Mouse (Mus musculus) spleen, adult 2 months (tissue): ENCODE measurements around the gene Slc7a5. TPM values are rescaled to one million over a fixed set of nuclear protein-coding genes. Genes with fewer than 3 reads are reported as not detected.
A peak's percentile ranks its signal among the peaks of the same experiment; 100 is the strongest.

Source experiments
- DNase-seq, 2 experiments: peaks; one replicate each; pipeline versions ENCODE4 v3.0.0 to v3.0.0-alpha.2; 2012 to 2021; ENCODE audit warnings: low spot score in 2 of 2, low read depth in 1 of 2
- H3K27ac ChIP-seq: fragments of 200-500 bp; 2 replicates; pipeline ENCODE4 v1.5.1; 2012; ENCODE audit warnings: low read length, inconsistent platforms; ENCODE audit not compliant: insufficient read depth
- H3K27me3 ChIP-seq: fragments of 200-500 bp; 2 replicates; pipeline ENCODE4 v1.6.1; 2012; ENCODE audit warnings: mild to moderate bottlenecking, moderate library complexity, low read length, inconsistent platforms; ENCODE audit not compliant: control insufficient read depth, insufficient read depth
- H3K36me3 ChIP-seq: fragments of 200-500 bp; 2 replicates; pipeline ENCODE4 v1.6.1; 2012; ENCODE audit warnings: mild to moderate bottlenecking, low read length, inconsistent platforms; ENCODE audit not compliant: control insufficient read depth, insufficient read depth
- H3K4me1 ChIP-seq: fragments of 200-500 bp; 2 replicates; pipeline ENCODE4 v1.6.1; 2011; ENCODE audit warnings: inconsistent platforms; ENCODE audit not compliant: control insufficient read depth, insufficient read depth, insufficient read length
- H3K4me3 ChIP-seq: fragments of 200-500 bp; 2 replicates; pipeline ENCODE4 v1.5.1; 2011; ENCODE audit warnings: mild to moderate bottlenecking, inconsistent platforms; ENCODE audit not compliant: insufficient read depth, insufficient read length; ENCODE audit errors: extremely low read depth
- CTCF ChIP-seq: fragments of 200-500 bp; IDR thresholded peaks from 2 replicates; pipeline ENCODE4 v1.5.1; 2011; ENCODE audit warnings: mild to moderate bottlenecking, inconsistent platforms; ENCODE audit not compliant: insufficient read depth, insufficient read length, insufficient replicate concordance; ENCODE audit errors: extremely low read depth
- POLR2A ChIP-seq: fragments of 200-500 bp; IDR thresholded peaks from 2 replicates; pipeline ENCODE4 v1.6.1; 2011; ENCODE audit warnings: low read depth, low read length, inconsistent platforms
- WGBS: fragments of 180-500 bp; shearing (Covaris S2); methylation state at CpG from one replicate; pipeline ENCODE4 v1.1.7; 2018; 5-methylcytosine and 5-hydroxymethylcytosine counted together
- polyA plus RNA-seq: library from polyadenylated mRNA; depleted of rRNA; stranded (reverse); fragments of >200 nt; gene quantifications from 2 replicates; pipeline ENCODE4 v1.2.3, GENCODE M21; 2012; rRNA removed

The Slc7a5 gene
- polyA plus RNA-seq, 1 experiment = 45.0 TPM

DNA sequence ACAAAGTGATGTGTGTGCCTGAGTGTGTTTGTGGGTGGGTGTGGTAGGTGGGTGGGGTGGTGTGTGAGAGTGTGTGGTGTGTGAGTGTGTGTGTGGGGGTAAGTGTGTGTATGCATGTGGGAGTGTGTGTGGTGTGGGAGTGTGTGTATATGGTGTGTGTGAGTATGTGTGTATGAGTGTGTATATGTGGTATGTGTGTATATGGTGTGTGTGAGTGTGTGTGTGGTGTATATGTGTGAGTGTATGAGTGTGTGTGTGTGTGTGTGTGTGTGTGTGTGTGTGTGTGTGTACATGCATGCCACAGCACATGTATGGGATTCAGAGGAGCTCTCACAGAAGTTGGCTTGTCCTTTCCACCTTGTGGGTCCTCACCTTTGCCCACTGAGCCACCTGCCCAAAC is 60.7 kb downstream of the Slc7a5 start:
- Histone ChIP-seq H3K27ac (no peak overlapping the region), H3K36me3 (no peaks in the 10 kb centered on the region), H3K27me3 (no peaks in the 10 kb centered on the region), H3K4me3 (no peak overlapping the region), H3K4me1 (0 out of 2 replicates have a peak, but pooled peaks cover 6% of the 10 kb centered on the region)
- no peak for DNase-seq
- TF ChIP-seq CTCF = no peak
- TF ChIP-seq POLR2A = no peak

GRCm38 (mm10) chr8:121844765-121845164 is 62.7 kb downstream of the Slc7a5 start:
- no peak for TF ChIP-seq CTCF
- TF ChIP-seq POLR2A = no peak

GRCm38 (mm10) chr8:121843184-121843733 is 64.2 kb downstream of the Slc7a5 start:
- H3K27ac ChIP-seq = no peak overlapping the region
- DNase-seq = no peak
- no peak overlapping the region for H3K4me3 ChIP-seq
- 79% methylated on average over 3 of the region's 3 CpGs for WGBS
- no peaks in the 10 kb centered on the region for H3K36me3 ChIP-seq
- H3K27me3 ChIP-seq = no peaks in the 10 kb centered on the region
- no peak for TF ChIP-seq CTCF
- no peak for TF ChIP-seq POLR2A
- H3K4me1 ChIP-seq = no peaks in the 10 kb centered on the region

More at GRCm38 (mm10) chr8:121844765-121845164, 62.7 kb downstream of the Slc7a5 start:
- WGBS = 60% methylated on average over 7 of the region's 7 CpGs
- Histone ChIP-seq H3K36me3 (no peaks in the 10 kb centered on the region), H3K27me3 (no peaks in the 10 kb centered on the region), H3K4me3 (no peak overlapping the region), H3K4me1 (no peaks in the 10 kb centered on the region), H3K27ac (no peak overlapping the region)
- DNase-seq = no peak

DNA sequence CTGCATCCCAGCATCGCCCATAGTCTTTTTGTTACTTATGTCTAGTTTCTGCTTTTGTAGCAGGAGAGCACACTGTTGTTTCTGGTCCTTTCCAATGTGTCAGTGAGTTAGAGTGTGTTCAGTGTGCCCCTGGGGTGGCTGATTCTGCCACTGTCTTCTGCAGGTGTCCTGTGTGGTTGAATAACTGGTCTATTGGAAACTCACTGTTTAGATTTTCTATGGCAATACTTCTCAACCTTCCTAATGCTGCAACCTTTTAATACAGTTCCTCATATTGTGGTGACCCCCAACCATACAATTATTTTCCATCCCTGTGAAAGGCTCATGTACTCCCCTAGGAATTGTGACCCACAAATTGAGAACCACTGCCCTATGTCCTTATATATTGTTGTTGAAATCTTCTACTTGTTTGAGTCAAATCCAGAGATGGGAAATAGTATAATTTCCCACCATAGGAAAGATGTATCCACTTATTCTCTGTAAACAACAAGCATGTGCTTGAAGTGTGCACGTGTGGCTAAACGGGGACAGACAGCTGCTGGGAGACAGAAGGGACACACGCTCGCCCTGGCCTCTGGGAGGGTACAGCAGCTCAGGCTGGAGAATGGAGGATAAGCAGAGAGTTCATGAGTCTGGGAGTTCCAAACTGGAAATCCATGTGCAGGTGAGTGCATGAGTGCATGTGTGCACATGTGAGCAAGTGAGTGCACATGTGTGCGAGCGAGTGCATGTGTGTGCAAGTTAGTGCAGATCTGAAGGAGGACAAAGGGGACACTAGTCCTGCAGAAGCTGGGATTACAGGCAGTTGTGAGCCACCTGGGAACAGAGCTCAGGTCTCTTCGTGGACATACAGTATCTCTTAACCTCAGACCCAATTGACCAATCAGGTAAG is 65.2 kb downstream of the Slc7a5 start:
- Histone ChIP-seq H3K4me3 (no peak overlapping the region), H3K27ac (no peak overlapping the region), H3K36me3 (no peaks in the 10 kb centered on the region), H3K27me3 (no peaks in the 10 kb centered on the region), H3K4me1 (no peaks in the 10 kb centered on the region)
- DNase-seq = no peak
- TF ChIP-seq CTCF (no peak), POLR2A (no peak)
- 89% methylated on average over 8 of the region's 8 CpGs for WGBS

GRCm38 (mm10) chr8:121841242-121841641 is 66.3 kb downstream of the Slc7a5 start:
- Histone ChIP-seq H3K4me1 (no peaks in the 10 kb centered on the region), H3K27me3 (no peaks in the 10 kb centered on the region), H3K27ac (no peak overlapping the region), H3K4me3 (no peak overlapping the region), H3K36me3 (no peaks in the 10 kb centered on the region)
- TF ChIP-seq POLR2A = no peak
- TF ChIP-seq CTCF = peak; percentile 42; the same call in 1 of the 2 replicates
- 60% methylated on average over 8 of the region's 8 CpGs for WGBS
- peak in 1 of 2 experiments; percentile 31 for DNase-seq

DNA sequence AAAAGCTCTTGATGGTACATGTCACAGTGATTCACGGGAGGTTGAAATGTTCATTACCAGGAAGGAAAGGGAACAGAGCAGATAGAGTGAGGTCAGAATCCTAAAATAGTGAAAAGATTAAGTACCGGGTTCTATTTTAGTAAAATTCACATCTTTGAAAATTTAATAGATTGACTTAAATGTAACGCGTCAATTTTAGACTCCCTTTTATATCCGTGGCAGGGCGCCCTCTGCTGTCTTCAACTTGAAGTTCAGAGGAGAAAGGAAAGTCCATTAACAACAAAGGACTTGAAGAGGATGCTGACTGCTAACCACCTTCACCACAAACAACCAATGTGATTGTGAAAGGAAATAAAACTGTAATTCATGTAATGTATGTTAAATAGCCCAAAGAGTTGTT is 75.0 kb downstream of the Slc7a5 start:
- H3K4me3 ChIP-seq = no peak overlapping the region
- H3K4me1 ChIP-seq = no peaks in the 10 kb centered on the region; the same call in 1 of the 2 replicates
- DNase-seq = peak; percentile 60 to 70
- no peaks in the 10 kb centered on the region for H3K36me3 ChIP-seq
- WGBS = 5% methylated on average over 6 of the region's 6 CpGs
- no peak overlapping the region for H3K27ac ChIP-seq
- TF ChIP-seq CTCF (peak; percentile 22; the same call in 1 of the 2 replicates), POLR2A (no peak)
- no peaks in the 10 kb centered on the region for H3K27me3 ChIP-seq

GRCm38 (mm10) chr8:121832061-121832460 is 75.4 kb downstream of the Slc7a5 start:
- no peak overlapping the region for H3K4me3 ChIP-seq
- H3K36me3 ChIP-seq = no peaks in the 10 kb centered on the region
- WGBS = 88% methylated on average over 2 of the region's 2 CpGs
- DNase-seq = no peak
- H3K27ac ChIP-seq = no peak overlapping the region
- TF ChIP-seq CTCF = no peak
- no peak for TF ChIP-seq POLR2A
- H3K27me3 ChIP-seq = no peaks in the 10 kb centered on the region
- no peaks in the 10 kb centered on the region; the same call in 1 of the 2 replicates for H3K4me1 ChIP-seq

Other genes starting within 250 kb of the Slc7a5 start
- gene Jph3, start 178.1 kb downstream of the Slc7a5 start, polyA plus RNA-seq = 0.02 TPM in 1 of 2 replicates, not detected in the other
- 15.8 and 17.6 TPM in 2 replicates for gene Klhdc4, start 78.1 kb downstream of the Slc7a5 start, polyA plus RNA-seq
- 0.08 and 0.15 TPM in 2 replicates for gene Car5a, start 37.2 kb upstream of the Slc7a5 start, polyA plus RNA-seq
- gene Banp, start 42.1 kb upstream of the Slc7a5 start, polyA plus RNA-seq = 54.1 and 68.9 TPM in 2 replicates